In genomic region chr7:31012971-31013370, GRCm38 (mm10) we compare ENCODE assay signal across 22 mouse cellular contexts. TPM values are rescaled to one million over a fixed set of nuclear protein-coding genes. Genes with fewer than 3 reads are reported as not detected.
DNase-seq lines count a peak whose midpoint lies in the region; ATAC-seq and TF ChIP-seq lines count a peak whose summit lies in the region.
"Had no signal": no experiment of that assay in that cellular context is flagged by ENCODE, and none has a peak within 500 bp of the region (broad histone marks: within the 10 kb centered on the region; RNA-seq: fewer than 3 reads in every experiment).

No protein-coding gene starts in this region.

- H3K4me1 ChIP-seq in hindbrain, postnatal 0 days (ENCODE audit: insufficient read depth, low read length) = no peaks in the 10 kb centered on the region
- H3K4me1 ChIP-seq in hindbrain, embryonic 12.5 days = peaks cover 12% of the 10 kb centered on the region
- peaks cover 5% of the 10 kb centered on the region; the same call in 1 of the 2 replicates for H3K4me1 ChIP-seq in liver, adult 2 months (ENCODE audit: control insufficient read depth, insufficient read depth, low read length)
- H3K4me1 ChIP-seq in liver, embryonic 12.5 days = peaks cover 14% of the 10 kb centered on the region; the same call in 1 of the 2 replicates

- no peak for ATAC-seq in hindbrain, postnatal 0 days
- ATAC-seq in hindbrain, embryonic 12.5 days (ENCODE audit: low FRiP score) = no peak
- no peak for ATAC-seq in liver, embryonic 12.5 days
- ATAC-seq: forebrain, embryonic 13.5 days; forebrain, embryonic 15.5 days; forebrain, postnatal 0 days had no signal

- no peaks in the 10 kb centered on the region for H3K79me2 ChIP-seq in liver, adult 2 months (ENCODE audit: control insufficient read depth, insufficient read depth, low read length)

- TF ChIP-seq POLR2A in liver, adult 2 months (IDR thresholded peaks at IDR 0.05; ENCODE audit: extremely low read depth, insufficient read depth, low read length) = no peak

- no peak overlapping the region for H3K9ac ChIP-seq in hindbrain, postnatal 0 days (replicated peaks; ENCODE audit: low read length)
- no peak overlapping the region for H3K9ac ChIP-seq in hindbrain, embryonic 12.5 days
- no peak overlapping the region for H3K9ac ChIP-seq in liver, adult 2 months (ENCODE audit: low read depth, low read length)
- no peak overlapping the region for H3K9ac ChIP-seq in liver, embryonic 12.5 days
- H3K9ac ChIP-seq: embryonic facial prominence, embryonic 13.5 days; forebrain, embryonic 13.5 days; forebrain, embryonic 15.5 days; forebrain, postnatal 0 days had no signal

- intact Hi-C loops in heart, postnatal 25 days (cut with DNase I) = no loop called here

- peak; percentile 53 to 57 for DNase-seq in cerebellum, postnatal 14 days
- DNase-seq in cerebellum, adult 18-20 months = no peak
- DNase-seq in hindbrain, postnatal 0 days (ENCODE audit: low spot score) = peak; percentile 44
- DNase-seq in liver, adult 2 months (ENCODE audit: extremely low read depth, low read depth, low spot score) = peak; percentile 69
- DNase-seq in adipocyte (ENCODE audit: low spot score) = peak; percentile 66
- no peak for DNase-seq in heart, postnatal 25 days (ENCODE audit: low spot score)
- DNase-seq: adrenal gland, adult 8-10 months; adrenal gland, postnatal 14 days; adrenal gland, postnatal 36 days; cerebellum, adult 11-12 months; cerebellum, adult 8-10 months; cerebellum, adult 9-11 months; cerebellum, postnatal 36 days; forebrain, postnatal 0 days had no signal

- no peak overlapping the region for H3K27ac ChIP-seq in hindbrain, postnatal 0 days
- H3K27ac ChIP-seq in hindbrain, embryonic 12.5 days = no peak overlapping the region
- no peak overlapping the region for H3K27ac ChIP-seq in liver, adult 2 months (replicated peaks; ENCODE audit: insufficient read depth, low read depth, low read length)
- no peak overlapping the region for H3K27ac ChIP-seq in liver, embryonic 12.5 days
- H3K27ac ChIP-seq: embryonic facial prominence, embryonic 13.5 days; forebrain, embryonic 13.5 days; forebrain, embryonic 15.5 days had no signal

- H3K9me3 ChIP-seq in hindbrain, postnatal 0 days (ENCODE audit: low read length) = no peaks in the 10 kb centered on the region
- no peaks in the 10 kb centered on the region for H3K9me3 ChIP-seq in hindbrain, embryonic 12.5 days (replicated peaks)
- no peaks in the 10 kb centered on the region for H3K9me3 ChIP-seq in liver, embryonic 12.5 days (replicated peaks)
- H3K9me3 ChIP-seq: embryonic facial prominence, embryonic 13.5 days; forebrain, embryonic 13.5 days; forebrain, embryonic 15.5 days had no signal

- H3K4me3 ChIP-seq in hindbrain, postnatal 0 days (ENCODE audit: low read length) = no peak overlapping the region
- no peak overlapping the region for H3K4me3 ChIP-seq in hindbrain, embryonic 12.5 days
- H3K4me3 ChIP-seq in liver, adult 2 months (ENCODE audit: insufficient read depth, low read depth, low read length) = no peak overlapping the region
- H3K4me3 ChIP-seq in liver, embryonic 12.5 days = no peak overlapping the region
- H3K4me3 ChIP-seq: embryonic facial prominence, embryonic 13.5 days; forebrain, embryonic 13.5 days; forebrain, embryonic 15.5 days had no signal

- TF ChIP-seq CTCF in hindbrain, postnatal 0 days (IDR thresholded peaks at IDR 0.05; ENCODE audit: low read depth) = no peak
- no peak for TF ChIP-seq CTCF in liver, adult 2 months (IDR thresholded peaks at IDR 0.05; ENCODE audit: low read depth, low read length)

- no peak overlapping the region for H3K4me2 ChIP-seq in hindbrain, postnatal 0 days (ENCODE audit: low read depth, low read length)
- H3K4me2 ChIP-seq in hindbrain, embryonic 12.5 days (replicated peaks) = no peak overlapping the region
- H3K4me2 ChIP-seq in liver, embryonic 12.5 days = no peak overlapping the region
- H3K4me2 ChIP-seq: embryonic facial prominence, embryonic 13.5 days; forebrain, embryonic 13.5 days; forebrain, embryonic 15.5 days had no signal

- no peaks in the 10 kb centered on the region for H3K36me3 ChIP-seq in hindbrain, postnatal 0 days (ENCODE audit: insufficient read depth, low read length)
- no peaks in the 10 kb centered on the region for H3K36me3 ChIP-seq in hindbrain, embryonic 12.5 days
- H3K36me3 ChIP-seq in liver, adult 2 months (ENCODE audit: control insufficient read depth, insufficient read depth, low read length) = no peaks in the 10 kb centered on the region
- no peaks in the 10 kb centered on the region for H3K36me3 ChIP-seq in liver, embryonic 12.5 days
- H3K36me3 ChIP-seq: embryonic facial prominence, embryonic 13.5 days; forebrain, embryonic 15.5 days had no signal

- 46% methylated on average over 5 of the region's 5 CpGs for WGBS in hindbrain, postnatal 0 days
- 89% methylated on average over 5 of the region's 5 CpGs for WGBS in hindbrain, embryonic 12.5 days
- 27% methylated on average over 5 of the region's 5 CpGs for WGBS in liver, adult 2 months
- WGBS in liver, embryonic 12.5 days (ENCODE audit: insufficient replicate concordance) = 72% methylated on average over 5 of the region's 5 CpGs

- H3K27me3 ChIP-seq in hindbrain, postnatal 0 days (ENCODE audit: insufficient read depth, low read length) = no peaks in the 10 kb centered on the region
- H3K27me3 ChIP-seq in hindbrain, embryonic 12.5 days = no peaks in the 10 kb centered on the region
- H3K27me3 ChIP-seq in liver, adult 2 months (ENCODE audit: control insufficient read depth, insufficient read depth, low read length) = no peaks in the 10 kb centered on the region
- H3K27me3 ChIP-seq in liver, embryonic 12.5 days (replicated peaks) = no peaks in the 10 kb centered on the region
- H3K27me3 ChIP-seq: embryonic facial prominence, embryonic 13.5 days; forebrain, embryonic 13.5 days; forebrain, embryonic 15.5 days had no signal

RNA-seq across cellular contexts. Expression of gene Fxyd5, which starts 29.3 kb away (rescaled TPM):
- total RNA-seq in hindbrain, postnatal 0 days (2014; rRNA removed) = 15.3 and 22.1 TPM in 2 replicates
- 33.3 and 35.3 TPM in 2 replicates for polyA plus RNA-seq in hindbrain, postnatal 0 days (2015; fragmentation: Nextera tagmentation; extraction: Ambion mirVana)
- 9.6 and 10.4 TPM in 2 replicates for polyA plus RNA-seq in hindbrain, embryonic 12.5 days (2016; fragmentation: Nextera tagmentation; extraction: Ambion mirVana)
- 3.6 and 3.8 TPM in 2 replicates for total RNA-seq in liver, adult 2 months (2014; rRNA removed)
- 5.4 and 7.8 TPM in 2 replicates for polyA plus RNA-seq in liver, adult 2 months (2012; rRNA removed)
- 19.0 and 22.3 TPM in 2 replicates for polyA plus RNA-seq in liver, embryonic 12.5 days (2016; fragmentation: Nextera tagmentation; extraction: Ambion mirVana)
- total RNA-seq in heart, postnatal 25 days (2021) = 10 to 100 TPM; 26.1 to 31.0 TPM

RNA-seq across cellular contexts. Expression of gene Fxyd7, which starts 38.3 kb away (rescaled TPM):
- 234 and 282 TPM in 2 replicates for total RNA-seq in hindbrain, postnatal 0 days (2014; rRNA removed)
- 466 and 477 TPM in 2 replicates for polyA plus RNA-seq in hindbrain, postnatal 0 days (2015; fragmentation: Nextera tagmentation; extraction: Ambion mirVana)
- polyA plus RNA-seq in hindbrain, embryonic 12.5 days (2016; fragmentation: Nextera tagmentation; extraction: Ambion mirVana) = 26.3 and 29.8 TPM in 2 replicates
- 0.47 TPM in 1 of 2 replicates, not detected in the other for total RNA-seq in liver, adult 2 months (2014; rRNA removed)
- polyA plus RNA-seq in liver, adult 2 months (2012; rRNA removed) = 0.40 and 0.92 TPM in 2 replicates
- polyA plus RNA-seq in liver, embryonic 12.5 days (2016; fragmentation: Nextera tagmentation; extraction: Ambion mirVana) = 0.45 and 0.55 TPM in 2 replicates
- total RNA-seq in heart, postnatal 25 days (2021) = 1 to 10 TPM in 1 of 2 experiments, under 1 TPM in 1; 0.70 to 1.3 TPM
- total RNA-seq: ES-E14, MEL had no signal
- polyA plus RNA-seq: C2C12 had no signal

RNA-seq across cellular contexts. Expression of gene Fam187b, which starts 39.4 kb away (rescaled TPM):
- 0.16 and 2.0 TPM in 2 replicates for total RNA-seq in hindbrain, postnatal 0 days (2014; rRNA removed)
- polyA plus RNA-seq in hindbrain, postnatal 0 days (2015; fragmentation: Nextera tagmentation; extraction: Ambion mirVana) = 0.77 and 0.89 TPM in 2 replicates
- polyA plus RNA-seq in hindbrain, embryonic 12.5 days (2016; fragmentation: Nextera tagmentation; extraction: Ambion mirVana) = 0.89 and 1.4 TPM in 2 replicates
- 2.4 and 3.0 TPM in 2 replicates for total RNA-seq in liver, adult 2 months (2014; rRNA removed)
- 3.7 and 3.9 TPM in 2 replicates for polyA plus RNA-seq in liver, adult 2 months (2012; rRNA removed)
- polyA plus RNA-seq in liver, embryonic 12.5 days (2016; fragmentation: Nextera tagmentation; extraction: Ambion mirVana) = 1.9 and 2.8 TPM in 2 replicates
- under 1 TPM in 1 of 2 experiments, not detected in 1; 0.29 TPM for total RNA-seq in heart, postnatal 25 days (2021)
- total RNA-seq: MEL had no signal
- polyA plus RNA-seq: C2C12 had no signal

RNA-seq across cellular contexts. Expression of gene Lsr, which starts 39.7 kb away (rescaled TPM):
- total RNA-seq in hindbrain, postnatal 0 days (2014; rRNA removed) = 22.8 and 28.8 TPM in 2 replicates
- polyA plus RNA-seq in hindbrain, postnatal 0 days (2015; fragmentation: Nextera tagmentation; extraction: Ambion mirVana) = 25.3 and 25.5 TPM in 2 replicates
- polyA plus RNA-seq in hindbrain, embryonic 12.5 days (2016; fragmentation: Nextera tagmentation; extraction: Ambion mirVana) = 16.6 and 20.2 TPM in 2 replicates
- 75.7 and 86.7 TPM in 2 replicates for total RNA-seq in liver, adult 2 months (2014; rRNA removed)
- polyA plus RNA-seq in liver, adult 2 months (2012; rRNA removed) = 289 and 362 TPM in 2 replicates
- 27.3 and 28.2 TPM in 2 replicates for polyA plus RNA-seq in liver, embryonic 12.5 days (2016; fragmentation: Nextera tagmentation; extraction: Ambion mirVana)
- total RNA-seq in heart, postnatal 25 days (2021) = 1 to 10 TPM; 4.3 to 5.6 TPM
- total RNA-seq: MEL had no signal

RNA-seq across cellular contexts. Expression of gene Fxyd1, which starts 44.0 kb away (rescaled TPM):
- total RNA-seq in hindbrain, postnatal 0 days (2014; rRNA removed) = 24.0 and 26.5 TPM in 2 replicates
- polyA plus RNA-seq in hindbrain, postnatal 0 days (2015; fragmentation: Nextera tagmentation; extraction: Ambion mirVana) = 129 and 150 TPM in 2 replicates
- 25.3 and 34.7 TPM in 2 replicates for polyA plus RNA-seq in hindbrain, embryonic 12.5 days (2016; fragmentation: Nextera tagmentation; extraction: Ambion mirVana)
- 127 and 154 TPM in 2 replicates for total RNA-seq in liver, adult 2 months (2014; rRNA removed)
- 1,507 and 1,555 TPM in 2 replicates for polyA plus RNA-seq in liver, adult 2 months (2012; rRNA removed)
- 28.2 and 28.3 TPM in 2 replicates for polyA plus RNA-seq in liver, embryonic 12.5 days (2016; fragmentation: Nextera tagmentation; extraction: Ambion mirVana)
- total RNA-seq in heart, postnatal 25 days (2021) = 100 to 1,000 TPM; 861 to 862 TPM
- total RNA-seq: ES-E14, MEL had no signal

Comparison
In these comparisons a context has a peak if more than half of its experiments do, and no peak if none do; other contexts are left out.
1. DNase-seq: peak in cerebellum, postnatal 14 days (2 of 2), hindbrain, postnatal 0 days (single experiment), liver, adult 2 months (single experiment) and adipocyte (single experiment); none in cerebellum, adult 18-20 months (0 of 2) and heart, postnatal 25 days (single experiment).
2. RNA of gene Fxyd7, which starts 38.3 kb away (polyA plus RNA-seq): 466 to 477 TPM in hindbrain, postnatal 0 days and 26.3 to 29.8 TPM in hindbrain, embryonic 12.5 days; 0.40 to 0.92 TPM in liver, adult 2 months and 0.45 to 0.55 TPM in liver, embryonic 12.5 days; every median in the first group is over 10 times any median in the second.